Mouse (Mus musculus) liver, postnatal 0 days (tissue): ENCODE results near the gene Rdh16f2. TPM values are rescaled to one million over a fixed set of nuclear protein-coding genes. Genes with fewer than 3 reads are reported as not detected.

Source experiments
- ATAC-seq: fragments of 200-750 bp; cut with Nextera tagmentation; 2 replicates; pipeline ENCODE4 v1.8.0; 2017; ENCODE audit warnings: mild to moderate bottlenecking, moderate library complexity
- DNase-seq: peaks from one replicate; pipeline ENCODE4 v3.0.0-alpha.2; 2016
- H3K27ac ChIP-seq: fragments of 300-500 bp; sonication (generic); 2 replicates; pipeline ENCODE4 v1.5.1; 2014; ENCODE audit warnings: antibody characterized with exemption, moderate library complexity, mild to moderate bottlenecking, low read depth
- H3K27me3 ChIP-seq: fragments of 300-500 bp; sonication (generic); 2 replicates; pipeline ENCODE4 v1.6.1; 2014; ENCODE audit warnings: low read length, control low read depth, mixed read lengths; ENCODE audit not compliant: insufficient read depth
- H3K36me3 ChIP-seq: fragments of 300-500 bp; sonication (generic); replicated peaks from 2 replicates; pipeline ENCODE4 v1.6.1; 2014; ENCODE audit warnings: mild to moderate bottlenecking, control low read depth, low read length, moderate library complexity, mixed read lengths; ENCODE audit not compliant: insufficient read depth
- H3K4me1 ChIP-seq: fragments of 300-500 bp; sonication (generic); 2 replicates; pipeline ENCODE4 v1.6.1; 2014; ENCODE audit warnings: antibody characterized with exemption, mild to moderate bottlenecking, control low read depth; ENCODE audit not compliant: insufficient read depth
- H3K4me2 ChIP-seq: fragments of 300-500 bp; sonication (generic); 2 replicates; pipeline ENCODE4 v1.6.1; 2014; ENCODE audit warnings: low read depth, mild to moderate bottlenecking, low read length, moderate library complexity, mixed read lengths
- H3K4me3 ChIP-seq: fragments of 300-500 bp; sonication (generic); 2 replicates; pipeline ENCODE4 v1.5.1; 2014; ENCODE audit warnings: low read depth, low read length
- H3K9ac ChIP-seq: fragments of 300-500 bp; sonication (generic); replicated peaks from 2 replicates; pipeline ENCODE4 v1.6.1; 2014; ENCODE audit warnings: mild to moderate bottlenecking, moderate library complexity
- H3K9me3 ChIP-seq: fragments of 300-500 bp; sonication (generic); 2 replicates; pipeline ENCODE4 v1.6.1; 2016; ENCODE audit warnings: mild to moderate bottlenecking, control low read depth, low read length, mixed read lengths
- CTCF ChIP-seq: sonication (generic); IDR thresholded peaks from 2 replicates; pipeline ENCODE4 v1.5.1; 2016; ENCODE audit warnings: antibody characterized with exemption, low read depth
- EP300 ChIP-seq: IDR thresholded peaks from 2 replicates; pipeline ENCODE4 v1.6.1; 2016; ENCODE audit warnings: antibody characterized with exemption, low read depth, mild to moderate bottlenecking
- WGBS: fragments of 180-500 bp; shearing (Covaris S2); extraction: QIAGEN DNeasy Blood & Tissue Kit; methylation state at CpG from one replicate; pipeline ENCODE4 v1.1.7; 2014; ENCODE audit not compliant: insufficient replicate concordance; 5-methylcytosine and 5-hydroxymethylcytosine counted together
- polyA plus RNA-seq: library from polyadenylated mRNA; unstranded; fragments of >200 nt; fragmentation: Nextera tagmentation; extraction: Ambion mirVana; gene quantifications from 2 replicates; pipeline ENCODE4 v1.2.1, GENCODE M21; 2015

Gene Rdh16f2
- polyA plus RNA-seq, 1 experiment from 2014 or later, result 4.6 TPM

- H3K4me3 ChIP-seq, result no peak overlapping the region
- no peak overlapping the region for H3K9ac ChIP-seq
- 72% methylated on average over 7 of the region's 7 CpGs for WGBS
- H3K4me1 ChIP-seq, result no peaks in the 10 kb centered on the region
- H3K36me3 ChIP-seq, result no peaks in the 10 kb centered on the region
- no peaks in the 10 kb centered on the region for H3K27me3 ChIP-seq
- ATAC-seq (no peak), DNase-seq (no peak)
- no peak overlapping the region for H3K27ac ChIP-seq
- H3K4me2 ChIP-seq, result no peak overlapping the region
- H3K9me3 ChIP-seq, result no peaks in the 10 kb centered on the region
- no peak for TF ChIP-seq CTCF
- TF ChIP-seq EP300, result no peak
Measured at GRCm38 (mm10) chr10:127924597-127925378, 58.5 kb downstream of the Rdh16f2 start.

Other genes with a start within 250 kb of the Rdh16f2 start
- gene Lrp1, start 245.3 kb upstream of the Rdh16f2 start, polyA plus RNA-seq, result 44.7 and 49.2 TPM in 2 replicates
- gene Stat6, start 223.5 kb upstream of the Rdh16f2 start, polyA plus RNA-seq, result 11.3 and 13.0 TPM in 2 replicates
- 5.6 and 6.3 TPM in 2 replicates for gene Nemp1, start 199.6 kb upstream of the Rdh16f2 start, polyA plus RNA-seq
- gene Nab2, start 197.9 kb upstream of the Rdh16f2 start, polyA plus RNA-seq, result 2.4 and 4.3 TPM in 2 replicates
- gene Myo1a, start 161.3 kb upstream of the Rdh16f2 start, polyA plus RNA-seq, result 0.07 TPM in 1 of 2 replicates, not detected in the other
- 1.9 and 2.3 TPM in 2 replicates for gene Tac2, start 142.0 kb upstream of the Rdh16f2 start, polyA plus RNA-seq
- 1.0 and 1.1 TPM in 2 replicates for gene Zbtb39, start 126.9 kb upstream of the Rdh16f2 start, polyA plus RNA-seq
- gene Gpr182, start 114.7 kb upstream of the Rdh16f2 start, polyA plus RNA-seq, result 16.1 and 17.3 TPM in 2 replicates
- 0.20 TPM in 2 replicates for gene Rdh1, start 106.8 kb upstream of the Rdh16f2 start, polyA plus RNA-seq
- 0.69 TPM in 1 of 2 replicates, not detected in the other for gene Rdh16f1, start 106.7 kb upstream of the Rdh16f2 start, polyA plus RNA-seq
- 15.7 and 16.7 TPM in 2 replicates for gene Rdh9, start 90.1 kb upstream of the Rdh16f2 start, polyA plus RNA-seq
- 0.59 and 0.70 TPM in 2 replicates for gene Rdh16, start 65.3 kb upstream of the Rdh16f2 start, polyA plus RNA-seq
- not detected in 2 replicates for gene Rdh19, start 16.5 kb upstream of the Rdh16f2 start, polyA plus RNA-seq
- gene Rdh7, start 22.3 kb downstream of the Rdh16f2 start, polyA plus RNA-seq, result 345 and 356 TPM in 2 replicates
- gene Sdr9c7, start 32.0 kb downstream of the Rdh16f2 start, polyA plus RNA-seq, result 0.05 TPM in 2 replicates
- 29.5 and 32.4 TPM in 2 replicates for gene Hsd17b6, start 141.1 kb downstream of the Rdh16f2 start, polyA plus RNA-seq
- 26.2 and 29.1 TPM in 2 replicates for gene Prim1, start 148.7 kb downstream of the Rdh16f2 start, polyA plus RNA-seq
- gene Naca, start 169.1 kb downstream of the Rdh16f2 start, polyA plus RNA-seq, result 384 and 394 TPM in 2 replicates
- 193 and 194 TPM in 2 replicates for gene Ptges3, start 192.5 kb downstream of the Rdh16f2 start, polyA plus RNA-seq
- 1,808 and 1,865 TPM in 2 replicates for gene Atp5b, start 216.8 kb downstream of the Rdh16f2 start, polyA plus RNA-seq
- gene Baz2a, start 225.1 kb downstream of the Rdh16f2 start, polyA plus RNA-seq, result 4.3 and 5.4 TPM in 2 replicates